Comparison of ENCODE assay signal across 9 mouse cellular contexts in genomic region chr13:101914691-101915541, GRCm38 (mm10).
DNase-seq lines count a peak whose midpoint lies in the region; ATAC-seq and TF ChIP-seq lines count a peak whose summit lies in the region.
"Had no signal": no experiment of that assay in that cellular context is flagged by ENCODE, and none has a peak within 500 bp of the region (broad histone marks: within the 10 kb centered on the region; RNA-seq: fewer than 3 reads in every experiment).

No protein-coding gene starts in this region.

- no peak overlapping the region for H3K27ac ChIP-seq in liver, embryonic 12.5 days
- no peak overlapping the region for H3K27ac ChIP-seq in cerebellum, adult 2 months (ENCODE audit: insufficient read depth, low read length)
- H3K27ac ChIP-seq: neural tube, embryonic 12.5 days had no signal

- no peaks in the 10 kb centered on the region for H3K36me3 ChIP-seq in liver, embryonic 12.5 days
- H3K36me3 ChIP-seq: neural tube, embryonic 12.5 days had no signal

- no peak overlapping the region for H3K9ac ChIP-seq in liver, embryonic 12.5 days
- H3K9ac ChIP-seq: neural tube, embryonic 12.5 days had no signal

- H3K27me3 ChIP-seq in liver, embryonic 12.5 days (replicated peaks) = no peaks in the 10 kb centered on the region
- H3K27me3 ChIP-seq in cerebellum, adult 2 months (ENCODE audit: control insufficient read depth, insufficient read depth, low read length) = no peaks in the 10 kb centered on the region; the same call in 1 of the 2 replicates
- H3K27me3 ChIP-seq: neural tube, embryonic 12.5 days had no signal

- peak; percentile 9 for DNase-seq in liver
- DNase-seq in frontal cortex, postnatal 10 days (ENCODE audit: low spot score in 2 of 2) = peak; percentile 17 to 42
- DNase-seq in heart, postnatal 10 days = peak; percentile 44 to 62
- no peak for DNase-seq in cerebellum, adult 2 months
- DNase-seq in T-cell, adult 2 months (ENCODE audit: low spot score) = no peak
- DNase-seq in kidney, adult 18-20 months = no peak

- H3K4me3 ChIP-seq in liver, embryonic 12.5 days = no peak overlapping the region
- H3K4me3 ChIP-seq in cerebellum, adult 2 months (replicated peaks; ENCODE audit: insufficient read depth, low read depth, low read length) = no peak overlapping the region
- H3K4me3 ChIP-seq: neural tube, embryonic 12.5 days had no signal

- no peaks in the 10 kb centered on the region for H3K9me3 ChIP-seq in liver, embryonic 12.5 days (replicated peaks)
- H3K9me3 ChIP-seq: neural tube, embryonic 12.5 days had no signal

- no peak for TF ChIP-seq CTCF in cerebellum, adult 2 months (IDR thresholded peaks at IDR 0.05; ENCODE audit: borderline replicate concordance, insufficient read depth, low read depth, low read length)

- intact Hi-C loops in heart, postnatal 10 days (cut with DNase I) = no loop called here

- no peak for TF ChIP-seq POLR2A in cerebellum, adult 2 months (IDR thresholded peaks at IDR 0.05; ENCODE audit: borderline replicate concordance, insufficient read depth, low read length)

- no peak for ATAC-seq in liver, embryonic 12.5 days
- 0 out of 2 replicates have a peak, but pooled peaks have one; percentile 20 for ATAC-seq in megakaryocyte progenitor cell, adult 5-6 weeks (replicated peaks; ENCODE audit: poor library complexity)

- peaks cover 12% of the 10 kb centered on the region for H3K4me1 ChIP-seq in liver, embryonic 12.5 days
- no peaks in the 10 kb centered on the region; the same call in 1 of the 2 replicates for H3K4me1 ChIP-seq in cerebellum, adult 2 months (ENCODE audit: control insufficient read depth, insufficient read depth, low read length)
- H3K4me1 ChIP-seq: neural tube, embryonic 12.5 days had no signal

- H3K4me2 ChIP-seq in liver, embryonic 12.5 days = no peak overlapping the region
- H3K4me2 ChIP-seq: neural tube, embryonic 12.5 days had no signal

- WGBS in liver, embryonic 12.5 days (ENCODE audit: insufficient replicate concordance) = 42% methylated on average over 5 of the region's 5 CpGs
- WGBS in cerebellum, adult 2 months = 20% methylated on average over 5 of the region's 5 CpGs

Comparison
In these comparisons a context has a peak if more than half of its experiments do, and no peak if none do; other contexts are left out.
1. DNase-seq: peak in liver (single experiment), frontal cortex, postnatal 10 days (2 of 2) and heart, postnatal 10 days (2 of 2); none in cerebellum, adult 2 months (0 of 2), T-cell, adult 2 months (single experiment) and kidney, adult 18-20 months (single experiment).